In the genomic region with DNA sequence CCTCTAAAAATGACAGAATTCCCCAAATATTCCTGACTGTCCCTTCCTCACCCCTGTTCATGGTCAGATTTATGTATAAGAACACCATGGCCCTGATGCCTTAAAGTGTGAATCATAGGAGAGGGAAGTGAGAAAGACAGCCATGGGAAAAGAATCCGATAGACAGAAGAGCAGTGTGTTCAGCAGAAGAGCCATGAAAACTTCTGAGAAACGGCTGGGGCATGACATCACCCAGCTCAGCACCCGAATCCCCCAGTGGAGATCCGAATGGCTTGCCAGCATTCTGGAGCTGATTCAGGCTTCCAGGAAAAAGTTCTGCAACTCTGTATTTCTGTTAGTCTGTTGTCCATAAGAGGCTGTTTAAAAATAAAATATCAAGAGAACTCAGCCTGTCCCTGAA, we compare ENCODE assay signal across 11 mouse cellular contexts.
DNase-seq lines count a peak whose midpoint lies in the region; TF ChIP-seq lines count a peak whose summit lies in the region.
"Had no signal": no experiment of that assay in that cellular context is flagged by ENCODE, and none has a peak within 500 bp of the region (broad histone marks: within the 10 kb centered on the region; RNA-seq: fewer than 3 reads in every experiment).

No protein-coding gene starts in this region.

- no peak overlapping the region for H3K4me3 ChIP-seq in embryonic fibroblast, embryonic 13.5 days (ENCODE audit: insufficient read depth, low read length)
- H3K4me3 ChIP-seq: embryonic facial prominence, embryonic 12.5 days; midbrain, embryonic 15.5 days; stomach, embryonic 15.5 days had no signal

- peak overlapping the region; percentile 66 for H3K27ac ChIP-seq in embryonic fibroblast, embryonic 13.5 days (ENCODE audit: insufficient read depth, low read length)
- H3K27ac ChIP-seq: embryonic facial prominence, embryonic 12.5 days; midbrain, embryonic 15.5 days; stomach, embryonic 15.5 days had no signal

- TF ChIP-seq POLR2A in embryonic fibroblast, embryonic 13.5 days (IDR thresholded peaks at IDR 0.05; ENCODE audit: low read depth, low read length): no peak

- TF ChIP-seq CTCF in embryonic fibroblast, embryonic 13.5 days (IDR thresholded peaks at IDR 0.05; ENCODE audit: borderline replicate concordance, insufficient read depth, low read length): no peak

- H3K4me1 ChIP-seq in embryonic fibroblast, embryonic 13.5 days (ENCODE audit: control insufficient read depth, insufficient read depth, low read length): 0 out of 2 replicates have a peak, but pooled peaks cover 2% of the 10 kb centered on the region
- H3K4me1 ChIP-seq: embryonic facial prominence, embryonic 12.5 days; midbrain, embryonic 15.5 days; stomach, embryonic 15.5 days had no signal

- DNase-seq in adrenal gland, adult (ENCODE audit: inconsistent age in 2 of 2, low spot score in 1 of 2): peak; percentile 79 to 93
- no peak for DNase-seq in adrenal gland, postnatal 4 days (ENCODE audit: low spot score in 2 of 2)
- peak; percentile 36 for DNase-seq in 3134 (ENCODE audit: extremely low read depth, insufficient read length, low spot score)
- DNase-seq in heart, postnatal 4 days: peak; percentile 63
- DNase-seq in thymus, postnatal 14 days: no peak
- DNase-seq in spleen, postnatal 14 days (ENCODE audit: low spot score in 2 of 2): no peak
- no peak for DNase-seq in left cerebral cortex, adult 8-10 months (ENCODE audit: low spot score in 2 of 2)

Comparison
In these comparisons a context has a peak if more than half of its experiments do, and no peak if none do; other contexts are left out.
1. DNase-seq: peak in adrenal gland, adult (2 of 2), 3134 (single experiment) and heart, postnatal 4 days (single experiment); none in adrenal gland, postnatal 4 days (0 of 2), thymus, postnatal 14 days (single experiment), spleen, postnatal 14 days (0 of 2) and left cerebral cortex, adult 8-10 months (0 of 2).